Mouse (Mus musculus) ES-Bruce4 (cell line): ENCODE data around the gene Als2cl. TPM values are rescaled to one million over a fixed set of nuclear protein-coding genes. Genes with fewer than 3 reads are reported as not detected.

Experiments
- H3K27ac ChIP-seq: 2 replicates; pipeline ENCODE4 v1.5.1; 2012; ENCODE audit warnings: low read length, inconsistent platforms; ENCODE audit not compliant: insufficient read depth
- H3K27me3 ChIP-seq: 2 replicates; pipeline ENCODE4 v1.6.1; 2012; ENCODE audit warnings: mild to moderate bottlenecking, low read length, inconsistent platforms; ENCODE audit not compliant: control insufficient read depth, poor library complexity, insufficient read depth, severe bottlenecking
- H3K36me3 ChIP-seq: 2 replicates; pipeline ENCODE4 v1.6.1; 2012; ENCODE audit warnings: inconsistent platforms, mild to moderate bottlenecking, low read length, moderate library complexity; ENCODE audit not compliant: control insufficient read depth, poor library complexity, insufficient read depth, severe bottlenecking
- H3K4me1 ChIP-seq: one replicate; pipeline ENCODE4 v1.8.1; 2011; ENCODE audit warnings: low read length; ENCODE audit not compliant: control insufficient read depth, insufficient read depth
- H3K4me3 ChIP-seq: 2 replicates; pipeline ENCODE4 v1.5.1; 2011; ENCODE audit warnings: low read depth, mild to moderate bottlenecking, low read length
- H3K9ac ChIP-seq: 2 replicates; pipeline ENCODE4 v1.6.1; 2012; ENCODE audit warnings: low read depth, mild to moderate bottlenecking, inconsistent platforms; ENCODE audit not compliant: poor library complexity, severe bottlenecking
- H3K9me3 ChIP-seq: replicated peaks from 2 replicates; pipeline ENCODE4 v1.6.1; 2012; ENCODE audit warnings: mild to moderate bottlenecking, low read length, inconsistent platforms; ENCODE audit not compliant: control insufficient read depth, poor library complexity, insufficient read depth, severe bottlenecking
- CTCF ChIP-seq: IDR thresholded peaks from one replicate; pipeline ENCODE4 v1.8.1; 2011; ENCODE audit warnings: low read depth, low read length
- EP300 ChIP-seq: IDR thresholded peaks from 2 replicates; pipeline ENCODE4 v1.6.1; 2011; ENCODE audit warnings: low read depth, low read length; ENCODE audit not compliant: insufficient read depth
- POLR2A ChIP-seq: IDR thresholded peaks from one replicate; pipeline ENCODE4 v1.8.1; 2011; ENCODE audit warnings: low read length; ENCODE audit not compliant: insufficient read depth
- polyA plus RNA-seq: library from polyadenylated mRNA; stranded (reverse); fragments of >200 nt; gene quantifications from 2 replicates; pipeline ENCODE4 v1.2.4, GENCODE M21; 2011; ENCODE audit warnings: low read depth; ENCODE audit not compliant: missing spikeins, insufficient read depth, insufficient read length

Als2cl gene
- polyA plus RNA-seq, 1 experiment, result 18.1 TPM

GRCm38 (mm10) chr9:110933850-110934437 lies 54.3 kb downstream of the Als2cl start:
- TF ChIP-seq CTCF, result no peak
- no peak for TF ChIP-seq EP300
- TF ChIP-seq POLR2A, result no peak
- Histone ChIP-seq H3K9ac (no peak overlapping the region), H3K36me3 (0 out of 2 replicates have a peak, but pooled peaks cover 4% of the 10 kb centered on the region), H3K27me3 (no peaks in the 10 kb centered on the region), H3K4me1 (no peaks in the 10 kb centered on the region), H3K27ac (no peak overlapping the region), H3K9me3 (no peaks in the 10 kb centered on the region), H3K4me3 (no peak overlapping the region)

- Histone ChIP-seq H3K4me3 (no peak overlapping the region), H3K36me3 (peaks cover 19% of the 10 kb centered on the region), H3K9me3 (no peaks in the 10 kb centered on the region), H3K4me1 (no peaks in the 10 kb centered on the region), H3K27ac (no peak overlapping the region), H3K27me3 (no peaks in the 10 kb centered on the region), H3K9ac (no peak overlapping the region)
- TF ChIP-seq CTCF, result no peak
- no peak for TF ChIP-seq POLR2A
- no peak for TF ChIP-seq EP300
These were observed 56.3 kb downstream of the Als2cl start for GRCm38 (mm10) chr9:110935941-110936340.

GRCm38 (mm10) chr9:110937506-110938490 lies 58.1 kb downstream of the Als2cl start:
- H3K9ac ChIP-seq, result no peak overlapping the region
- H3K4me1 ChIP-seq, result no peaks in the 10 kb centered on the region
- H3K27ac ChIP-seq, result peak overlapping the region; percentile 85
- no peaks in the 10 kb centered on the region for H3K9me3 ChIP-seq
- no peak overlapping the region for H3K4me3 ChIP-seq
- TF ChIP-seq POLR2A (no peak), CTCF (no peak), EP300 (no peak)
- H3K27me3 ChIP-seq, result no peaks in the 10 kb centered on the region
- peaks cover 36% of the 10 kb centered on the region for H3K36me3 ChIP-seq

- Histone ChIP-seq H3K36me3 (peaks cover 37% of the 10 kb centered on the region), H3K9ac (peak overlapping the region; percentile 76), H3K9me3 (no peaks in the 10 kb centered on the region), H3K4me3 (peak overlapping the region; percentile 64), H3K27me3 (no peaks in the 10 kb centered on the region), H3K4me1 (no peaks in the 10 kb centered on the region), H3K27ac (peak overlapping the region; percentile 59)
- TF ChIP-seq POLR2A (no peak), CTCF (peak; percentile 23)
These were observed 64.6 kb downstream of the Als2cl start for GRCm38 (mm10) chr9:110944265-110944664.

GRCm38 (mm10) chr9:110945343-110945742 lies 65.7 kb downstream of the Als2cl start:
- H3K9me3 ChIP-seq, result no peaks in the 10 kb centered on the region

GRCm38 (mm10) chr9:110945926-110946325 lies 66.3 kb downstream of the Als2cl start, which contains the start of gene Tdgf1:
Gene Tdgf1 (minus strand): TSS chr9:110946158.
- no peaks in the 10 kb centered on the region for H3K9me3 ChIP-seq
- H3K4me3 ChIP-seq, result peak within 1 kb of the TSS; percentile 87
- H3K27ac ChIP-seq, result peak within 1 kb of the TSS; percentile 97
- peak within 1 kb of the TSS; percentile 76 for H3K9ac ChIP-seq
- TF ChIP-seq CTCF (no peak), EP300 (peak; percentile 86), POLR2A (peak; percentile 61)
- no peaks in the 10 kb centered on the region for H3K27me3 ChIP-seq
- H3K4me1 ChIP-seq, result peaks cover 2% of the 10 kb centered on the region
- peaks cover 25% of the 10 kb centered on the region for H3K36me3 ChIP-seq

More at GRCm38 (mm10) chr9:110945343-110945742, 65.7 kb downstream of the Als2cl start:
- peaks cover 31% of the 10 kb centered on the region for H3K36me3 ChIP-seq
- peak overlapping the region; percentile 97 for H3K27ac ChIP-seq
- no peaks in the 10 kb centered on the region for H3K4me1 ChIP-seq
- no peak for TF ChIP-seq POLR2A
- no peak for TF ChIP-seq EP300
- TF ChIP-seq CTCF, result no peak
- H3K9ac ChIP-seq, result peak overlapping the region; percentile 76
- H3K4me3 ChIP-seq, result peak overlapping the region; percentile 87
- H3K27me3 ChIP-seq, result no peaks in the 10 kb centered on the region
